Mouse (Mus musculus) forelimb bud, embryonic 11.5 days (tissue): ENCODE results near the gene Tax1bp3.

Source experiments
- DNase-seq: peaks from one replicate; pipeline ENCODE4 v3.0.0-alpha.2; 2012; ENCODE audit warnings: low read depth, low spot score

Gene Tax1bp3

GRCm38 (mm10) chr11:73228881-73229280 is 52.0 kb downstream of the Tax1bp3 start:
- DNase-seq = no peak

GRCm38 (mm10) chr11:73230081-73230480 is 53.2 kb downstream of the Tax1bp3 start:
- no peak for DNase-seq

GRCm38 (mm10) chr11:73232513-73232912 is 55.6 kb downstream of the Tax1bp3 start:
- no peak for DNase-seq
